Mouse (Mus musculus): ENCODE results near the gene Ints13. TPM values are rescaled to one million over a fixed set of nuclear protein-coding genes. Genes with fewer than 3 reads are reported as not detected.

The Ints13 gene
- 57.4 and 60.5 TPM in 2 replicates for polyA plus RNA-seq (2016; fragmentation: Nextera tagmentation; extraction: Ambion mirVana)

DNA sequence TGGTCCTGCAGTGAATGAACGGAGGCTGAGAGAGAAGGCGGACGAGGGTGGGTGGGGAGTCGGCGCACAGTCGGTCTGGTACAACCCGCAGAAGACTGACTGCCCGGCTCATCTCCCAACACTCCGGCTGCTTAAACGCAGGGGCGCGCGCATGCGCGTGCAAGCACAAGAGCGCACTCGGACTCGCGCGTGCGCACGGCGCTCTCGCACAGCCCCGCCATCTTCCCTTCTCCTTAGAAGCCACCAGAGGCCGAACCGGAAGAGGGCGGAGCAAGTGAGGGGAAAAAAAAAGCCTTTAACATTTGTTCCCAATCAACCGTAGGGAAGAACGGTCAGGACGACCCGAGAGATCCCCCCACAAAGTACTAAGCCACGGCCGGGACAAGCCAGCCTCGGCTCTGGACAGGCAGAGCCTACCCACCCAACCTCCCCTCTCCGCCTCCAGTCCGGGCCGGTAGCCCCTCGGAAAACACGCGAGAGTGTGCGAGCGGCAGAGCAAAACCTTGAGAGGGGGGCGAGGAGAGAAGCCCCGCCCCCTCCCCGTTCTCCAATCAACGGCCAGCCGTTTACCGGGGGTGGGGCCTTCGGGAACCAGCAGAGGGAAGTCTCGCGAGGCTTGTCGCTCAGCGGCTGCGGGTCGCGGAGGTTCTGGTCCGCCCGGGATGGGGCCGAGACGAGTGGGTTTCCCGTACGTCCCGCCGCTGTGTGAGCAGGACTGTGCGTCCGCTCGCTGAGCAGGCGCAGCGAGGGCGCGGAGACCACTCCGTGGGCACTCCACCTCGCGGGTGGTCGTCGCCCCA is at the start of gene Ints13:
Ints13 (minus strand) TSS at position 526 of the 800 bp plus-strand sequence.
- peak within 1 kb of the TSS; percentile 95 for H3K4me2 ChIP-seq
- peak; percentile 97 for ATAC-seq (ENCODE audit: insufficient number of reproducible peaks, low FRiP score)
- H3K9ac ChIP-seq: peak within 1 kb of the TSS; percentile 97

GRCm38 (mm10) chr6:146616670-146617069 is 39.0 kb upstream of the Ints13 start:
- Histone ChIP-seq H3K27me3 (replicated peaks) (no peaks in the 10 kb centered on the region), H3K4me3 (no peak overlapping the region), H3K9me3 (replicated peaks) (0 out of 2 replicates have a peak, but pooled peaks cover 7% of the 10 kb centered on the region), H3K27ac (ENCODE audit: poor library complexity, severe bottlenecking) (no peak overlapping the region), H3K9ac (no peak overlapping the region), H3K4me1 (replicated peaks) (peaks cover under 1% of the 10 kb centered on the region; the same call in 1 of the 2 replicates), H3K36me3 (peaks cover 92% of the 10 kb centered on the region), H3K4me2 (no peak overlapping the region)
- WGBS: 87% methylated on average over 2 of the region's 2 CpGs
- ATAC-seq (ENCODE audit: insufficient number of reproducible peaks, low FRiP score): no peak

More for the DNA sequence above, at the start of gene Ints13:
- Histone ChIP-seq H3K4me3 (peak within 1 kb of the TSS; percentile 95), H3K27ac (ENCODE audit: poor library complexity, severe bottlenecking) (peak within 1 kb of the TSS; percentile 96), H3K9me3 (replicated peaks) (no peaks in the 10 kb centered on the region), H3K4me1 (replicated peaks) (peaks cover 19% of the 10 kb centered on the region), H3K36me3 (no peaks in the 10 kb centered on the region), H3K27me3 (replicated peaks) (no peaks in the 10 kb centered on the region)
- WGBS: under 1% methylated on average over 77 of the region's 77 CpGs

- no peak for ATAC-seq (ENCODE audit: insufficient number of reproducible peaks, low FRiP score)
- WGBS: 91% methylated on average over 8 of the region's 8 CpGs
- no peak overlapping the region for H3K4me2 ChIP-seq
- no peaks in the 10 kb centered on the region for H3K27me3 ChIP-seq (replicated peaks)
- no peaks in the 10 kb centered on the region for H3K4me1 ChIP-seq (replicated peaks)
- H3K9me3 ChIP-seq (replicated peaks): 0 out of 2 replicates have a peak, but pooled peaks cover 7% of the 10 kb centered on the region
- H3K27ac ChIP-seq (ENCODE audit: poor library complexity, severe bottlenecking): no peak overlapping the region
- peaks cover 91% of the 10 kb centered on the region for H3K36me3 ChIP-seq
- H3K4me3 ChIP-seq: no peak overlapping the region
- no peak overlapping the region for H3K9ac ChIP-seq
These were observed 38.3 kb upstream of the Ints13 start for GRCm38 (mm10) chr6:146615891-146616290.

DNA sequence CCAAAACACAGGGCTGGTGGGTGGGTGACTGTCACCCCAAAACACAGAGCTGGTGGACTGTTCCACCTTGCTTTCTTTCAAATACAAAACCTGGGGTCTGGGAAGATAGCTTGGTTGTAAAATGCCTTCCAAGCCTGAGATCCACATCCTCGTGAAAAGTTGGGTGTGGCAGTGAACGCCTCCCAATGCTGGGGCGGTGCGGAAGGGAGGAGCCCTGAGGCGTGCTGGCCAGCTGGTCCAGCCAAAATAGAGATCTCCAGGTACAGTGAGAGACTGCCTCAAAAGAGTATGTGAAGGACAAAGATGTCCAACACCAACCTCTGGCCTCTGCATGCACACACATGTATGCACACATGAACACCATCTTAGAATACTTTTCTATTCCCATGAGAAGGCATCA is 36.9 kb upstream of the Ints13 start:
- Histone ChIP-seq H3K4me2 (no peak overlapping the region), H3K4me1 (replicated peaks) (no peaks in the 10 kb centered on the region), H3K27me3 (replicated peaks) (no peaks in the 10 kb centered on the region), H3K4me3 (no peak overlapping the region), H3K9me3 (replicated peaks) (0 out of 2 replicates have a peak, but pooled peaks cover 7% of the 10 kb centered on the region), H3K36me3 (peaks cover 91% of the 10 kb centered on the region), H3K9ac (no peak overlapping the region), H3K27ac (ENCODE audit: poor library complexity, severe bottlenecking) (no peak overlapping the region)
- 90% methylated on average over 5 of the region's 5 CpGs for WGBS
- no peak for ATAC-seq (ENCODE audit: insufficient number of reproducible peaks, low FRiP score)

DNA sequence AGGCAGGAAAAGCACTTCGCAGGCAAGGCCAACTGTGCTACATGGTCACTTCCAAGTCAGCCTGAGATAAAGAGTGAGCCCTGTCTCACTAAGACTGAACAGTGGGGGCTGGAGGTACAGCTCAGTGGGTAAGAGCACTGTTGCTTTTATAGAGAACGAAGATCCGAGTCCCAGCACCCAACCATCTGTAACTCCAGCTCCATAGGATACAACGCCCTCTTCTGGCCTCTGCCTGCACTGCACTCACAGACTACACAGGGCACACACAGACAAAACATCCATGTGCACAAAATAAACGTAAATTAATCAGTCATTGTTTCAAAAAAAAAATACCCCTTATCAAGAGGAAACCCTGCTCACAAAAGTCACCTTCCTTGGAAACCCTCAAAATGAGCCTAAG is 36.3 kb upstream of the Ints13 start:
- ATAC-seq (ENCODE audit: insufficient number of reproducible peaks, low FRiP score): no peak
- Histone ChIP-seq H3K36me3 (peaks cover 93% of the 10 kb centered on the region), H3K27ac (ENCODE audit: poor library complexity, severe bottlenecking) (no peak overlapping the region), H3K27me3 (replicated peaks) (no peaks in the 10 kb centered on the region), H3K4me3 (no peak overlapping the region), H3K4me2 (no peak overlapping the region), H3K9me3 (replicated peaks) (0 out of 2 replicates have a peak, but pooled peaks cover 5% of the 10 kb centered on the region), H3K9ac (no peak overlapping the region), H3K4me1 (replicated peaks) (no peaks in the 10 kb centered on the region)
- 85% methylated on average over 5 of the region's 5 CpGs for WGBS

GRCm38 (mm10) chr6:146612736-146613135 is 35.1 kb upstream of the Ints13 start:
- no peak overlapping the region for H3K4me3 ChIP-seq
- H3K27ac ChIP-seq (ENCODE audit: poor library complexity, severe bottlenecking): no peak overlapping the region
- peaks cover 91% of the 10 kb centered on the region for H3K36me3 ChIP-seq
- WGBS: 86% methylated on average over 5 of the region's 5 CpGs
- H3K4me1 ChIP-seq (replicated peaks): no peaks in the 10 kb centered on the region
- no peaks in the 10 kb centered on the region for H3K27me3 ChIP-seq (replicated peaks)
- H3K4me2 ChIP-seq: no peak overlapping the region
- ATAC-seq (ENCODE audit: insufficient number of reproducible peaks, low FRiP score): no peak
- no peak overlapping the region for H3K9ac ChIP-seq
- H3K9me3 ChIP-seq (replicated peaks): no peaks in the 10 kb centered on the region

DNA sequence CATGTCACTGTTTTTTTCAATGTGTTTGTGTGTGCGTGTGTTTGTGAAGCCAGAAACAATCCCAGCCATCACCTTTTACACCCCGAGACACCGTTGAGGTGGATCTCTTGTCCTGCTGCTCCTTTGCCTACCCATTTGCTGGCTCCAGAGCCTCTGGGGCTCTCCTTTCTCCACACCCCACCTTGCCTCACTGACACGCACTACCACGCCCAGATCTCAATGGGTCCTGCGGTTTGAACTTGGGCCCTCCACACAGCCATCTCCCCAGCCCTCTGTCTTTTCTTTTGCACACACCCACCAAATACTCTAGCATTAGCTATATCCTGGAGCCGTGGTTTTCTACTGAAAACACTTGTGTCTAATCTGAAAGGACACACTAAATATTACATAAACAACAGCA is 34.3 kb upstream of the Ints13 start:
- no peak for ATAC-seq (ENCODE audit: insufficient number of reproducible peaks, low FRiP score)
- no peak overlapping the region for H3K9ac ChIP-seq
- H3K4me2 ChIP-seq: no peak overlapping the region
- no peaks in the 10 kb centered on the region for H3K9me3 ChIP-seq (replicated peaks)
- H3K27me3 ChIP-seq (replicated peaks): no peaks in the 10 kb centered on the region
- no peak overlapping the region for H3K4me3 ChIP-seq
- H3K36me3 ChIP-seq: peaks cover 91% of the 10 kb centered on the region
- H3K4me1 ChIP-seq (replicated peaks): no peaks in the 10 kb centered on the region
- 86% methylated on average over 7 of the region's 7 CpGs for WGBS
- no peak overlapping the region for H3K27ac ChIP-seq (ENCODE audit: poor library complexity, severe bottlenecking)

DNA sequence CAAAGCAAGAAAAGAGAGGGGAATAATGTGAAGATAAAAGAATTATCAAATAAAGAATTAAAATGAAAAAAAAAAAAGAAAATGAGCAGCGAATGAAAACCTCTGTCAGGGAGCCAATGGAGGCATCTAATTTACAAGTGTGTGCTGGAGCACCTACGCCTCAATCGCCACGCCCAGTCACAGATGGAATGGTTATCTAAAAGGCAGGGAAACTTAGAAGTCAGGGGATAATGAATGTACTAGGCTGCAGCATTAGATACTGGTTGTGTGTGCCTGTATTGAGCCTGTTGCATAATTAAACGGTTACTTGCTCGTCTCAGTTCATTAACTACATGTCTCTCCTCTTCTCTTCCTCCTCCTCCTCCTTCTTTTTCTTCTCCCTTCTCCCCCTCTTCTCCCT is 33.8 kb upstream of the Ints13 start:
- no peak; the same call in 1 of the 2 replicates for ATAC-seq (ENCODE audit: insufficient number of reproducible peaks, low FRiP score)
- Histone ChIP-seq H3K4me1 (replicated peaks) (no peaks in the 10 kb centered on the region), H3K4me3 (no peak overlapping the region), H3K9ac (no peak overlapping the region), H3K36me3 (peaks cover 91% of the 10 kb centered on the region), H3K27me3 (replicated peaks) (no peaks in the 10 kb centered on the region), H3K9me3 (replicated peaks) (no peaks in the 10 kb centered on the region), H3K27ac (ENCODE audit: poor library complexity, severe bottlenecking) (no peak overlapping the region), H3K4me2 (no peak overlapping the region)
- WGBS: 89% methylated on average over 6 of the region's 6 CpGs

- ATAC-seq (ENCODE audit: insufficient number of reproducible peaks, low FRiP score): no peak
- WGBS: 87% methylated on average over 10 of the region's 10 CpGs
- H3K9ac ChIP-seq: no peak overlapping the region
- H3K4me1 ChIP-seq (replicated peaks): no peaks in the 10 kb centered on the region
- H3K27ac ChIP-seq (ENCODE audit: poor library complexity, severe bottlenecking): no peak overlapping the region
- peaks cover 86% of the 10 kb centered on the region for H3K36me3 ChIP-seq
- no peaks in the 10 kb centered on the region for H3K9me3 ChIP-seq (replicated peaks)
- no peak overlapping the region for H3K4me3 ChIP-seq
- H3K4me2 ChIP-seq: no peak overlapping the region
- no peaks in the 10 kb centered on the region for H3K27me3 ChIP-seq (replicated peaks)
These were observed 26.0 kb upstream of the Ints13 start for GRCm38 (mm10) chr6:146603651-146604050.

GRCm38 (mm10) chr6:146602601-146603000 is 25.0 kb upstream of the Ints13 start:
- H3K4me3 ChIP-seq: no peak overlapping the region
- H3K9me3 ChIP-seq (replicated peaks): no peaks in the 10 kb centered on the region
- no peak for ATAC-seq (ENCODE audit: insufficient number of reproducible peaks, low FRiP score)
- H3K4me1 ChIP-seq (replicated peaks): no peaks in the 10 kb centered on the region
- WGBS: 80% methylated on average over 4 of the region's 4 CpGs
- H3K36me3 ChIP-seq: peaks cover 79% of the 10 kb centered on the region
- no peak overlapping the region for H3K27ac ChIP-seq (ENCODE audit: poor library complexity, severe bottlenecking)
- no peak overlapping the region for H3K9ac ChIP-seq
- no peak overlapping the region for H3K4me2 ChIP-seq
- H3K27me3 ChIP-seq (replicated peaks): no peaks in the 10 kb centered on the region

DNA sequence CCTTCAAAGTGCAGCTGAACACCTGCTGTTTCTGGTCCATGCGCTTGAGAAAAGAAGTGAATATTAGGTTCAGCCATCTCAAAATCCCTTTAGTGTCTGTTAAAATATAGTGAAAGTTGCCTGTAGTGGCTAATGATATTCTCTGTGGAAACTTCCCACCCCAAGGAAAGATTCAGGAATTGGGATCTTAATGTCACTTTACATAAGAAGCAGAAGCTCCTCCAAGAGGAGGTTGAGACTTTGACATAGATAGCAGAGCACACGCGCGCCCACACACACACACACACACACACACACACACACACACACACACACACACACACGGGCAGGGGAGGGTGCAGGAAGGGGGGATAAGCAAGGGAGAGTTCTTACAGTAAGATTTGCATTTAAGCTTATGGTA is 7.5 kb upstream of the Ints13 start:
- H3K27me3 ChIP-seq (replicated peaks): no peaks in the 10 kb centered on the region
- 97% methylated on average over 4 of the region's 5 CpGs for WGBS
- ATAC-seq (ENCODE audit: insufficient number of reproducible peaks, low FRiP score): no peak

More for the DNA sequence above, 7.5 kb upstream of the Ints13 start:
- Histone ChIP-seq H3K9ac (no peak overlapping the region), H3K4me1 (replicated peaks) (peaks cover 13% of the 10 kb centered on the region; the same call in 1 of the 2 replicates), H3K4me2 (no peak overlapping the region), H3K4me3 (no peak overlapping the region), H3K9me3 (replicated peaks) (no peaks in the 10 kb centered on the region), H3K27ac (ENCODE audit: poor library complexity, severe bottlenecking) (no peak overlapping the region), H3K36me3 (peaks cover 40% of the 10 kb centered on the region)
